Mouse (Mus musculus) heart, embryonic 15.5 days (tissue): ENCODE measurements around the gene Lhx9. TPM values are rescaled to one million over a fixed set of nuclear protein-coding genes. Genes with fewer than 3 reads are reported as not detected.

ENCODE experiments used
- ATAC-seq: fragments of 200-750 bp; cut with Nextera tagmentation; replicated peaks from 2 replicates; pipeline ENCODE4 v1.8.0; 2017; ENCODE audit warnings: low read depth, moderate TSS enrichment; ENCODE audit not compliant: insufficient number of reproducible peaks, insufficient read depth, low FRiP score
- H3K27ac ChIP-seq: fragments of 300-500 bp; sonication (generic); 2 replicates; pipeline ENCODE4 v1.5.1; 2015; ENCODE audit warnings: mild to moderate bottlenecking, inconsistent platforms
- H3K27me3 ChIP-seq: fragments of 300-500 bp; sonication (generic); 2 replicates; pipeline ENCODE4 v1.6.1; 2015; ENCODE audit warnings: inconsistent platforms
- H3K36me3 ChIP-seq: fragments of 300-500 bp; sonication (generic); 2 replicates; pipeline ENCODE4 v1.6.1; 2015; ENCODE audit warnings: mild to moderate bottlenecking, inconsistent platforms
- H3K4me1 ChIP-seq: fragments of 300-500 bp; sonication (generic); replicated peaks from 2 replicates; pipeline ENCODE4 v1.6.1; 2015; ENCODE audit warnings: inconsistent platforms
- H3K4me2 ChIP-seq: fragments of 300-500 bp; sonication (generic); 2 replicates; pipeline ENCODE4 v1.6.1; 2015; ENCODE audit warnings: inconsistent platforms, mild to moderate bottlenecking, moderate library complexity
- H3K4me3 ChIP-seq: fragments of 300-500 bp; sonication (generic); 2 replicates; pipeline ENCODE4 v1.5.1; 2015; ENCODE audit warnings: mild to moderate bottlenecking, inconsistent platforms
- H3K9ac ChIP-seq: fragments of 300-500 bp; sonication (generic); 2 replicates; pipeline ENCODE4 v1.6.1; 2015; ENCODE audit warnings: mild to moderate bottlenecking, inconsistent platforms
- H3K9me3 ChIP-seq: fragments of 300-500 bp; sonication (generic); replicated peaks from 2 replicates; pipeline ENCODE4 v1.6.1; 2016; ENCODE audit warnings: inconsistent platforms
- WGBS: fragments of 180-500 bp; shearing (Covaris S2); methylation state at CpG from one replicate; pipeline ENCODE4 v1.1.7; 2015; ENCODE audit warnings: mixed read lengths; 5-methylcytosine and 5-hydroxymethylcytosine counted together
- polyA plus RNA-seq: library from polyadenylated mRNA; unstranded; fragments of >200 nt; fragmentation: Nextera tagmentation; extraction: Ambion mirVana; gene quantifications from 2 replicates; pipeline ENCODE4 v1.2.1, GENCODE M21; 2015

Gene Lhx9
- polyA plus RNA-seq, 1 experiment from 2014 or later: 0.24 TPM

GRCm38 (mm10) chr1:138846581-138846980 is 1.8 kb downstream of the Lhx9 start:
- WGBS: 9% methylated on average over 9 of the region's 9 CpGs
- ATAC-seq: no peak
- peaks cover 41% of the 10 kb centered on the region for H3K4me1 ChIP-seq
- no peaks in the 10 kb centered on the region for H3K36me3 ChIP-seq
- no peak overlapping the region for H3K27ac ChIP-seq
- peaks cover 78% of the 10 kb centered on the region for H3K27me3 ChIP-seq
- H3K9ac ChIP-seq: no peak overlapping the region
- no peaks in the 10 kb centered on the region for H3K9me3 ChIP-seq
- no peak overlapping the region for H3K4me3 ChIP-seq
- H3K4me2 ChIP-seq: 0 out of 2 replicates have a peak overlapping the region, but pooled peaks have one; percentile 58

- Histone ChIP-seq H3K4me1 (peaks cover 45% of the 10 kb centered on the region), H3K4me2 (no peak overlapping the region), H3K4me3 (no peak overlapping the region), H3K27me3 (peaks cover 82% of the 10 kb centered on the region), H3K36me3 (no peaks in the 10 kb centered on the region), H3K9ac (no peak overlapping the region), H3K27ac (no peak overlapping the region), H3K9me3 (no peaks in the 10 kb centered on the region)
- ATAC-seq: no peak
- WGBS: 19% methylated on average over 12 of the region's 12 CpGs
Measured at GRCm38 (mm10) chr1:138846131-138846530, 2.2 kb downstream of the Lhx9 start.

- no peak for ATAC-seq
Measured at GRCm38 (mm10) chr1:138845481-138845880, 2.9 kb downstream of the Lhx9 start.

GRCm38 (mm10) chr1:138844166-138844565 is 4.2 kb downstream of the Lhx9 start:
- Histone ChIP-seq H3K9me3 (no peaks in the 10 kb centered on the region), H3K27ac (no peak overlapping the region), H3K4me2 (peak overlapping the region; percentile 73), H3K4me1 (peaks cover 46% of the 10 kb centered on the region), H3K36me3 (no peaks in the 10 kb centered on the region), H3K27me3 (peaks cover 84% of the 10 kb centered on the region), H3K4me3 (peak overlapping the region; percentile 47; the same call in 1 of the 2 replicates), H3K9ac (no peak overlapping the region)
- no peak for ATAC-seq
- WGBS: 12% methylated on average over 3 of the region's 3 CpGs

More at GRCm38 (mm10) chr1:138845481-138845880, 2.9 kb downstream of the Lhx9 start:
- Histone ChIP-seq H3K9ac (no peak overlapping the region), H3K36me3 (no peaks in the 10 kb centered on the region), H3K27me3 (peaks cover 80% of the 10 kb centered on the region), H3K4me1 (peaks cover 46% of the 10 kb centered on the region), H3K4me3 (no peak overlapping the region), H3K9me3 (no peaks in the 10 kb centered on the region), H3K27ac (no peak overlapping the region), H3K4me2 (no peak overlapping the region)
- 27% methylated on average over 3 of the region's 3 CpGs for WGBS

GRCm38 (mm10) chr1:138843361-138844091 is 4.9 kb downstream of the Lhx9 start:
- WGBS: under 1% methylated on average over 35 of the region's 35 CpGs
- no peak for ATAC-seq

GRCm38 (mm10) chr1:138842756-138843155 is 5.6 kb downstream of the Lhx9 start:
- WGBS: 4% methylated on average over 10 of the region's 10 CpGs
- H3K9me3 ChIP-seq: no peaks in the 10 kb centered on the region

More at GRCm38 (mm10) chr1:138843361-138844091, 4.9 kb downstream of the Lhx9 start:
- peaks cover 39% of the 10 kb centered on the region for H3K4me1 ChIP-seq
- H3K27me3 ChIP-seq: peaks cover 88% of the 10 kb centered on the region
- no peaks in the 10 kb centered on the region for H3K36me3 ChIP-seq
- H3K4me3 ChIP-seq: peak overlapping the region; percentile 47
- H3K4me2 ChIP-seq: peak overlapping the region; percentile 73
- no peaks in the 10 kb centered on the region for H3K9me3 ChIP-seq
- peak overlapping the region; percentile 31 for H3K9ac ChIP-seq
- H3K27ac ChIP-seq: no peak overlapping the region

GRCm38 (mm10) chr1:138842315-138842714 is 6.1 kb downstream of the Lhx9 start:
- peak overlapping the region; percentile 79 for H3K4me2 ChIP-seq
- peak overlapping the region; percentile 52 for H3K4me3 ChIP-seq
- H3K36me3 ChIP-seq: no peaks in the 10 kb centered on the region
- WGBS: 2% methylated on average over 8 of the region's 8 CpGs
- ATAC-seq: no peak
- peaks cover 33% of the 10 kb centered on the region for H3K4me1 ChIP-seq
- no peak overlapping the region for H3K9ac ChIP-seq
- H3K27ac ChIP-seq: no peak overlapping the region
- H3K27me3 ChIP-seq: peaks cover 90% of the 10 kb centered on the region
- H3K9me3 ChIP-seq: no peaks in the 10 kb centered on the region

More at GRCm38 (mm10) chr1:138842756-138843155, 5.6 kb downstream of the Lhx9 start:
- Histone ChIP-seq H3K27ac (no peak overlapping the region), H3K4me1 (peaks cover 35% of the 10 kb centered on the region), H3K27me3 (peaks cover 88% of the 10 kb centered on the region), H3K4me3 (peak overlapping the region; percentile 52), H3K4me2 (peak overlapping the region; percentile 79), H3K9ac (no peak overlapping the region), H3K36me3 (no peaks in the 10 kb centered on the region)
- no peak for ATAC-seq

GRCm38 (mm10) chr1:138841306-138842095 is 6.9 kb downstream of the Lhx9 start:
- peak overlapping the region; percentile 79 for H3K4me2 ChIP-seq
- H3K27ac ChIP-seq: no peak overlapping the region
- no peaks in the 10 kb centered on the region for H3K36me3 ChIP-seq
- H3K9me3 ChIP-seq: no peaks in the 10 kb centered on the region
- H3K27me3 ChIP-seq: peaks cover 92% of the 10 kb centered on the region
- 0 out of 2 replicates have a peak, but pooled peaks have one; percentile 28 for ATAC-seq
- H3K4me1 ChIP-seq: peaks cover 30% of the 10 kb centered on the region
- 2% methylated on average over 54 of the region's 54 CpGs for WGBS
- peak overlapping the region; percentile 52 for H3K4me3 ChIP-seq
- H3K9ac ChIP-seq: peak overlapping the region; percentile 39

GRCm38 (mm10) chr1:138840440-138841305 is 7.7 kb downstream of the Lhx9 start:
- Histone ChIP-seq H3K4me2 (peak overlapping the region; percentile 79), H3K9ac (no peak overlapping the region), H3K4me3 (peak overlapping the region; percentile 52), H3K27ac (no peak overlapping the region), H3K36me3 (no peaks in the 10 kb centered on the region), H3K9me3 (no peaks in the 10 kb centered on the region), H3K27me3 (peaks cover 92% of the 10 kb centered on the region), H3K4me1 (peaks cover 30% of the 10 kb centered on the region)
- no peak for ATAC-seq
- 11% methylated on average over 25 of the region's 25 CpGs for WGBS

- Histone ChIP-seq H3K9me3 (no peaks in the 10 kb centered on the region), H3K27ac (no peak overlapping the region), H3K36me3 (no peaks in the 10 kb centered on the region), H3K9ac (no peak overlapping the region), H3K4me1 (peaks cover 30% of the 10 kb centered on the region), H3K4me3 (no peak overlapping the region), H3K4me2 (no peak overlapping the region), H3K27me3 (peaks cover 91% of the 10 kb centered on the region)
- ATAC-seq: no peak
- WGBS: 13% methylated on average over 16 of the region's 16 CpGs
Measured at GRCm38 (mm10) chr1:138839809-138840430, 8.5 kb downstream of the Lhx9 start.
